Mouse (Mus musculus) C2C12 (cell line): ENCODE measurements around the gene Klk1b5.

Experiments
- CEBPB ChIP-seq: IDR thresholded peaks from one replicate; pipeline ENCODE4 v1.6.1; 2011; ENCODE audit warnings: low read depth, mild to moderate bottlenecking, control low read depth, moderate library complexity
- CTCF ChIP-seq: IDR thresholded peaks from one replicate; pipeline ENCODE4 v1.5.1; 2011; ENCODE audit not compliant: control insufficient read depth, insufficient read depth, insufficient read length
- MAX ChIP-seq: IDR thresholded peaks from one replicate; pipeline ENCODE4 v1.6.1; 2011; ENCODE audit warnings: mild to moderate bottlenecking, control low read depth
- MYOD1 ChIP-seq: IDR thresholded peaks from one replicate; pipeline ENCODE4 v1.6.1; 2011; ENCODE audit warnings: low read depth; ENCODE audit not compliant: control insufficient read depth, insufficient read length
- MYOG ChIP-seq: IDR thresholded peaks from one replicate; pipeline ENCODE4 v1.6.1; 2011; ENCODE audit not compliant: control insufficient read depth, insufficient read length; ENCODE audit errors: extremely low read depth
- USF1 ChIP-seq: IDR thresholded peaks from one replicate; pipeline ENCODE4 v1.6.1; 2011; ENCODE audit warnings: low read depth, mild to moderate bottlenecking, control low read depth, moderate library complexity

DNA sequence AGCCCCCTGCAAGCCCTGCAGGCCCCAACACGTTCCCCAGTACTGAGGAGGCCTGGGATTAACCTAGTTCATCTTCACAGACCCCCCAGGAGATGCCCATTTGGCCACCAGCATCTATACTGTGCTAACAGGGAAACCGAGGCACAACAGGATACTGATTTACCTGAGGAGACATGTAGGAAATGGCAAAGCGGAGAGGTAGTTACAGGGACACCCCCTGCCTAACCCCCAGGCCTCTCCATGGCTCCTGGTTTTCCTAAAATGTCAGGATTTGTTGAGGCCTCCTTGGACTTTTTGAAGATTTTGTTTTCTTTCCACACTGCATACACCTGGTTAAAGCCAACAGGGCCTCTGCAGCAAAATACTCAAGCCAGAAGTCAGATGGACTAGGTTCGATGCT is 41.5 kb downstream of the Klk1b5 start, which contains the start of gene Acp4:
- TF ChIP-seq CEBPB (no peak), CTCF (no peak), MYOG (no peak), MAX (no peak), USF1 (no peak), MYOD1 (no peak)
